Mouse (Mus musculus) cerebellum, postnatal 14 days (tissue): Measurements from ENCODE around the gene Lix1.
"Not testable (repeated sequence)": the region's sequence is repeated elsewhere in the genome, so short reads cannot be mapped to it uniquely, and the experiment has no call there.

ENCODE experiments used
- DNase-seq, 2 experiments: peaks; one replicate each; pipeline ENCODE4 v3.0.0; 2021; ENCODE audit warnings: mixed read lengths in 2 of 2

Lix1 gene

DNA sequence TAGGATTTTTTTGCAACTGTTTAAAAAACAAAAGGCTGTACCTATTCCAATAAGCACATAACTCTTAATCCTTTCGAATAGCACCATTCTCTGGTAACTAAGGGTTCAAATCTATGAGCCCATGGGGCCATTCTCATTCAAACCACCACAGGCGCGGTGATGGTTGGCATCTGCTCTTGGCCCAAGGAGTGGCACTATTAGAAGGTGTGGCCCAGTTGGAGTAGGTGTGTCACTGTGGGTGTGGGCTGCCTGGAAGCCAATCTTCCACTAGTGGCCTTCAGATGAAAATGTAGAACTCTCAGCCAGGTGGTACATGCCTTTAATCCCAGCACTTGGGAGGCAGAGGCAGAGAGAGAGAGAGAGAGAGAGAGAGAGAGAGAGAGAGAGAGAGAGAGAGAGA lies 11.7 kb downstream of the Lix1 start:
- DNase-seq = no peak

DNA sequence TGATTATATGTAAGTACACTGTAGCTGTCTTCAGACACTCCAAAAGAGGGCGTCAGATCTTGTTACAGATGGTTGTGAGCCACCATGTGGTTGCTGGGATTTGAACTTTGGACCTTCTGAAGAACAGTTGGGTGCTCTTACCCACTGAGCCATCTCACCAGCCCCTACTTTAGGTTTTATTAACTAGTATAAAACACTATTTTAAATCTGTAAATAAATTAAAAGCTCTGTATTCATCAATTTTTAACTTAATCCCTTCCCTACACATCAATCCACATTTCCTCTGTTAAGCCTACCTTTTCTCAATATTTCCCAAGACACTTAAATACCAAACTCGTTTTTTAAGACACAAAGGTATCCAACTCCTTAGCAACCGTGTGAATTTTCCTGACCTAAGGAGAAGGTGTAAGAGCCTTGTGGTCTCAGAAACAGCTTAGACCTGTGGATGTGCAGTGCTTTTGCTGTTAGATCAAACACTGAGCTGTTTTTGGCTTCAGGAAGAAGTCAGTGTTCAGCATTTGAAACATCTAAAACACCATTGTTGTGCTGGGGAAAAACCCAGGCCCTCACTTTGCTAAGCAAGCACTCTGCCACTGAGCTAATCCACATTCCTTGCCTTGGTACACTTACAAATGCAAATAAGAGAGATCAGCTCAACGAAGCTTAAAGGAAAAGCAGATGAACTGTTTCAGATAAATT lies 22.3 kb downstream of the Lix1 start:
- no peak for DNase-seq

- DNase-seq = no peak
These were observed 22.9 kb downstream of the Lix1 start for GRCm38 (mm10) chr17:17425308-17425813.

DNA sequence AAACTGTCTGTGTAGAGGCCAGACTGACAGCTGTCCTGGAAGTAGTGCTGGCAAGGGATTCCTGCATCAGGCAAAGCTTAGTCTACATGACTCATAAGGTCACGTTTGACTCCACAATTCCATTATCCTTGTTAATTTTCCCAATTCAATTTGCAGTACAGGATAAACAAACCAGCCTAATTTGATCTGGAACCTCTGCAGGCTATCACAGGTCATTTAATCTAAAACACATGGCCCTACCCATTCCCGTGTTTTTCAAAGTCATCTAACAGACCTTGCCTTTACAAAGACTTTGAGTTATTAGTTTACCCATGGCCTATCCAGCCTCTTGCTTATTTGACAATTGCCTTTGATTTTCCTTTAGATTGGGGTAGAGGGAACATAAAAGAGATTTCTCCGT lies 23.4 kb downstream of the Lix1 start:
- no peak for DNase-seq

- DNase-seq = no peak
These were observed 26.4 kb downstream of the Lix1 start for GRCm38 (mm10) chr17:17428888-17429287.

- no peak for DNase-seq
These were observed 31.2 kb downstream of the Lix1 start for GRCm38 (mm10) chr17:17433679-17434078.

GRCm38 (mm10) chr17:17438576-17439191 lies 36.2 kb downstream of the Lix1 start:
- no peak for DNase-seq

GRCm38 (mm10) chr17:17441876-17442498 lies 39.5 kb downstream of the Lix1 start:
- DNase-seq = no peak

DNA sequence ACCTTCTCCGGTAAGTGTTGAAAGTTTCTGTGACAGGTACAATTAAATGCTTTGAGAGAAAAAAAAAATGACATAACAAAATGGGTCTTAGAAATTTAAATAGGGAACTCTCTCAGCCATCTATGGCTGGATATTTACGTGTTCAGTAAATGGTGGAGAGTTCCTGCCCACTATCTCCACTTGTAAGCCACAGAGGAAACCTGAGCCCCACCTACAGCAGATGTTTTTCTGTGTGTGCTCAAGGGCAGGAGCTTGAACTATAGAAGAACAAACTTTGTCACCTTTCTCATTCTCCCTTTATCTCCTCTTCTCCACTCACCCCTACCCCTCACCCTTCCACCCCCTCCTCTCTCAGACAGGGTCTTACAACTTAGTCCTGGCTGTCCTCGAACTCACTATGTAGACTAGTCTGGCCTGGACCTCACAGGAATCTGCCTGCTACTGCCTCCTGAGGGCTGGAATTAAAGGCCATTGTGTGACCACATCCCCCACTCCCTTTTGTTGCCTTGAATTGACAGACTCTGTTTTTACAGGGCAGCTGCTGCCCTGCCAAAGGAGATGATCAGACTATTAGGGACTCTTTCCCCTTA lies 41.9 kb downstream of the Lix1 start:
- no peak for DNase-seq

DNA sequence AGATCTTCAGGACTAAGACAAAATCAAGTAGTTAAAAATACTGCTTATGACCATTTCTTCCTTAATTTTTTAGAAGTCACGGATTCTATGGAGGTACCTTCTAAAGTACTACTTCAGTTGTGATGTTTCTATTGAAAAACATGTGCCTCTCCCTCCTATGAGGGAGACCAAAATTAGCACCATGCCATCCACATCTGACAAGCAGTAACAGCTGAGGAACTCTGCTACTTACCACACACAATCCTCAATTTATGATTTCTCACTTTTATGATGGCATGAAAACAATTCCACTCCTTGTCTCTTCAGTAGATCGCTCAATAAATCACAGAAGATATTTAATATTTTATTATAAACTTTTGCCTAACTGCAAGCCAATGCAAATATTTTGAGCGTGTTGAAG lies 44.2 kb downstream of the Lix1 start:
- DNase-seq = no peak

DNA sequence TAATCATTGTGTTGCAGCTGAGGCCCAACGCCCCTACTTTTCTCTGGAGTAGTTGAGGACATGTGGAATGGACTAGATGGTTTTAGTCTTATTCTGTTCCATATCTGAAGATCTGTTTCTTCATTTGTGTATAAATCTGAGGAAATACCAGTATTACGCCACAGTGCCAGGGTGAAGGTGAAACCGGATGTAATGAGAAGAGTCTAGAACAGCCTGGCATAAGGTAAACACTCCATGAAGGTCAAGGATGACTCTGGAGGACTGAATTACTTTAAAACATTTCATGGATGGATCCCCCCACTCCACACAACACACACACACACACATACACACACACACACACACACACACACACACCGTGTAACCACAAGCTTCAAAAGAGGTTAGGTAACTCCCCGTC lies 45.3 kb downstream of the Lix1 start:
- DNase-seq = no peak

- DNase-seq = peak; percentile 45 to 52
These were observed 46.4 kb downstream of the Lix1 start for GRCm38 (mm10) chr17:17448737-17449440.

DNA sequence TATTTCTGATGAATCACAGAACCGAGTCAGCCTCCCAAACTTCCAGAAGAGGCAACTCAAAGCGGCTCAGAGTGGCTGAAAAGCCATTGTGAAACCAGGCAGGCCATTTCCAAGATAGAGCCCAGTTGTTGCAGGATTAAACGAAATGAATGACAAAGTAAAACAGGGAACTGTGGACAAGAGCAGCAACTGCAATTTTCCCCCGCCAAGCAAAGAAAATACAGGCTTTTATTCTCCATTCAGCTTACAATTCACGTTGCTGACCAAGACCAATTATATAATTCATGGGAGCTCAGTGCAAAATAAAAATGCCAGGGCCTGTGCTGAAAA lies 46.9 kb downstream of the Lix1 start:
- peak in 1 of 2 experiments; percentile 27 for DNase-seq

DNA sequence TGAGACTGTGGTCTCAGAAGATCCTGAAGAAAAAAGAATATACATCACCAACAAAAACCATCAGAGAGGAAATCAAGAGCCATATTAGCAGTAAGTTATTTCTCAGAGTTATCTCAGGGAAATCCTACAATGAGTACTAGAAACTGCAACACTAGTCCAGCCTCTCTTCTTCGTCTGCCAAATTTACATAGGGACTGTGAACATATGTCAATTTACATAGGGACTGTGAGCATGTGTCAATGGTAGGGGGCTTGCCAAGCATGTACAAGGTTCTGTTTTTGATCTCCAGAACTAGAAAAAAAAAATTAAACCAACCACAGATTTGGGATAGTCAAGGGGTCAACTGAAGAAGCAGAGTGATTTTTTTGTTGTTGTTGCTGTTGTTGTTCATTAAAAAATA lies 48.6 kb downstream of the Lix1 start:
- no peak for DNase-seq

- DNase-seq = no peak
These were observed 50.1 kb downstream of the Lix1 start for GRCm38 (mm10) chr17:17452617-17453016.

DNA sequence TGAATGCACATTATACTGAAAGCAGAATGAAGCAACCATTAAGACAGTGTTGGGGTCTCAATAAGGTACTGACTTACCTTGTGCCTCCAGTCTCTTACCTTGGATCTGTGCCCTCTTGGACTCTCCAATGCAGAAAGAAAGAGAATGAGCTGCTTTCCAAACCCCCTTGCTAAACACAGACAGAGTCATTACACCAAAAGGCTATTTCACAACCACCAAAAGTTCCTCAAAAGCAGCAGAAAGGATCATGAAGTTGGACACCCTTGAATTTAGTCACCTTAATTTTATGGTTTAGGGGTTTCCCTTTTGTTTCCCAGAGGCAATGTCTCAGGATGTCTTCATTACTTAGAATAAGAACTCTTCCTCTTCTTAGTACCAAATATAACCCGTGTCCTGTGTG lies 52.1 kb downstream of the Lix1 start:
- DNase-seq = no peak

- DNase-seq = no peak
These were observed 83.3 kb downstream of the Lix1 start for GRCm38 (mm10) chr17:17485789-17486188.

GRCm38 (mm10) chr17:17490820-17491621 lies 88.5 kb downstream of the Lix1 start:
- no peak for DNase-seq

- DNase-seq = no peak
These were observed 89.1 kb downstream of the Lix1 start for GRCm38 (mm10) chr17:17491622-17492001.

DNA sequence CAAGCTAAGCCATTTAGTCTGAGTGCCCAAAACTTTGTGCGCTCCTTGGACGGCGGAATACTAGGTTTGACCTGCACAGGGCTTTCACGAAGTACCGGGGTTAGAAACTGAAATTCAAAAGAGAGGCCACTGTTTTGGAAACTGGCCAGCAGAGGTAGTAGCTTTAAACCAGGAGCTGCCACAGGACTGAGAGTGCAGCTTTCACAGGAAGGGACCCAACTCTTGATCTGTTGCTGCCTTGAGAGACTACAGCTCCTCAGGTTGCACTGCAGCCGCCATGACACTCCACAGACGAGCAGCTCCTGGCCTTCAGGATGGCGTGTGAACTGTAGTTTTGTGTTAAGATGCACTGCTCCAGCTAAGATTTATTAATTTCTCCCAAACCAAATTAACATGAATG lies 89.6 kb downstream of the Lix1 start:
- DNase-seq = no peak

GRCm38 (mm10) chr17:17496234-17496633 lies 93.8 kb downstream of the Lix1 start:
- DNase-seq = not testable (repeated sequence)

DNA sequence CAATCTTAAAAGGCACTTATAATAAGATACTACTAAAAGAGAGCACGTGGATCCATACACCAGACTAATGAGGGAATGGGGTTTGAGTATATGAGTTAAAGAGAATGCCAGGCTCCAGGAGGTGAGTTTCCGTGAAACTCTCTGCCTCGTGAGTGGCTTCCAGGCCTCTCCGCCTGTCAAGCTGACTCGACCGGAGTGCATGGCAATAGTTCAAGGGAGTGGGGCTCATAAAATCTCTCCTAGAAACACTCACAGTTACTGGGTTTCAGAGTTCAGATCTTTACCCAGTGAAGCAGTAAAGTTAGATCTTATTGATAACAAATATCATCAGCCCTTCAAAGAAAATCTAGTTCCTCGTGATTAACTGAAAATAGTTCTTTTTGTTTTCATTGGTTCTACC lies 94.3 kb downstream of the Lix1 start:
- DNase-seq = no peak
